Mouse (Mus musculus): ENCODE measurements at regions not wholly inside any gene's neighbourhood (a gene's known extent, or its start where the extent isn't known, plus 50 kb on each side); places are given as distances from the start of the nearest gene placed in this dataset.

GRCm38 (mm10) chr1:34930571-34930970 is 80.8 kb downstream of the Plekhb2 start:
- WGBS (ENCODE audit: insufficient replicate concordance): 81% methylated on average over 11 of the region's 11 CpGs
- DNase-seq (no peak), ATAC-seq (no peak)
- Histone ChIP-seq H3K4me1 (ENCODE audit: insufficient read depth) (no peaks in the 10 kb centered on the region), H3K27ac (ENCODE audit: low read depth) (no peak overlapping the region), H3K4me3 (ENCODE audit: low read depth, low read length) (no peak overlapping the region), H3K27me3 (ENCODE audit: insufficient read depth, low read length) (no peaks in the 10 kb centered on the region), H3K9ac (replicated peaks) (no peak overlapping the region), H3K36me3 (replicated peaks; ENCODE audit: insufficient read depth, low read length) (no peaks in the 10 kb centered on the region), H3K9me3 (ENCODE audit: low read length) (peaks cover 6% of the 10 kb centered on the region), H3K4me2 (ENCODE audit: low read depth, low read length) (no peak overlapping the region)
- TF ChIP-seq EP300 (IDR thresholded peaks at IDR 0.05; ENCODE audit: low read depth): no peak

- Histone ChIP-seq H3K9me3 (ENCODE audit: low read length) (no peaks in the 10 kb centered on the region), H3K4me3 (ENCODE audit: low read depth, low read length) (no peak overlapping the region), H3K27ac (ENCODE audit: low read depth) (no peak overlapping the region), H3K4me2 (ENCODE audit: low read depth, low read length) (no peak overlapping the region), H3K9ac (replicated peaks) (no peak overlapping the region), H3K4me1 (ENCODE audit: insufficient read depth) (no peaks in the 10 kb centered on the region), H3K27me3 (ENCODE audit: insufficient read depth, low read length) (no peaks in the 10 kb centered on the region), H3K36me3 (replicated peaks; ENCODE audit: insufficient read depth, low read length) (no peaks in the 10 kb centered on the region)
- ATAC-seq (no peak), DNase-seq (no peak)
- WGBS (ENCODE audit: insufficient replicate concordance): 67% methylated on average over 1 of the region's 1 CpGs
- TF ChIP-seq CTCF (IDR thresholded peaks at IDR 0.05; ENCODE audit: low read depth): no peak
- no peak for TF ChIP-seq EP300 (IDR thresholded peaks at IDR 0.05; ENCODE audit: low read depth)
Observed at GRCm38 (mm10) chr1:34943196-34943595, 93.4 kb downstream of the Plekhb2 start.

- WGBS (ENCODE audit: insufficient replicate concordance): 64% methylated on average over 19 of the region's 19 CpGs
Observed at GRCm38 (mm10) chr1:34961633-34962507, 112.1 kb downstream of the Plekhb2 start.

GRCm38 (mm10) chr1:34962508-34962885 is 112.7 kb downstream of the Plekhb2 start:
- Histone ChIP-seq H3K4me2 (ENCODE audit: low read depth, low read length) (no peak overlapping the region), H3K4me1 (ENCODE audit: insufficient read depth) (no peaks in the 10 kb centered on the region), H3K27me3 (ENCODE audit: insufficient read depth, low read length) (no peaks in the 10 kb centered on the region), H3K36me3 (replicated peaks; ENCODE audit: insufficient read depth, low read length) (no peaks in the 10 kb centered on the region), H3K27ac (ENCODE audit: low read depth) (no peak overlapping the region), H3K9me3 (ENCODE audit: low read length) (no peaks in the 10 kb centered on the region), H3K4me3 (ENCODE audit: low read depth, low read length) (no peak overlapping the region), H3K9ac (replicated peaks) (no peak overlapping the region)
- DNase-seq (no peak), ATAC-seq (no peak)
- TF ChIP-seq EP300 (IDR thresholded peaks at IDR 0.05; ENCODE audit: low read depth) (no peak), CTCF (IDR thresholded peaks at IDR 0.05; ENCODE audit: low read depth) (no peak)
- 76% methylated on average over 6 of the region's 6 CpGs for WGBS (ENCODE audit: insufficient replicate concordance)

More at GRCm38 (mm10) chr1:34961633-34962507, 112.1 kb downstream of the Plekhb2 start:
- Histone ChIP-seq H3K27me3 (ENCODE audit: insufficient read depth, low read length) (no peaks in the 10 kb centered on the region), H3K4me2 (ENCODE audit: low read depth, low read length) (no peak overlapping the region), H3K4me1 (ENCODE audit: insufficient read depth) (no peaks in the 10 kb centered on the region), H3K36me3 (replicated peaks; ENCODE audit: insufficient read depth, low read length) (no peaks in the 10 kb centered on the region), H3K27ac (ENCODE audit: low read depth) (no peak overlapping the region), H3K9ac (replicated peaks) (no peak overlapping the region), H3K4me3 (ENCODE audit: low read depth, low read length) (no peak overlapping the region), H3K9me3 (ENCODE audit: low read length) (no peaks in the 10 kb centered on the region)
- no peak for DNase-seq
- TF ChIP-seq EP300 (IDR thresholded peaks at IDR 0.05; ENCODE audit: low read depth) (no peak), CTCF (IDR thresholded peaks at IDR 0.05; ENCODE audit: low read depth) (no peak)
- ATAC-seq: no peak

DNA sequence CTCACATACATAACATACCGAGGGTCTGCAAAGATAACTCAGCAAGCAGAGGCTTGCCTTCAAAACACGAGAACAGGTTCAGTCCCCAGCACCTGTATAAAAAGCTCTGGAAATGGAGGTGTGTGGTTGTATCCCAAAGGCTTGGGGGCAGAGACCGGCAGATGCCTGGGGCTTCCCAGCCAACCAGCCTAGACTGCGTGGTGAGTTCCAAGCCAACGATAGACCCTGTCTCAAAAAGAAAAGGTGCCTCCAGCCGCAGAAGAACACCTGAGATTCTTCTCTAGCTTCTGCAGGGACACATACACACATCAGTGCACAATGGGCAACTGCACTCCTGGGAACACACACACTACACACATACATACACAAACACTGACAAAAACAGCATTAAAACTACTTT is 125.0 kb downstream of the Plekhb2 start:
- H3K4me2 ChIP-seq (ENCODE audit: low read depth, low read length): no peak overlapping the region

GRCm38 (mm10) chr1:34978156-34978555 is 128.4 kb downstream of the Plekhb2 start:
- Histone ChIP-seq H3K4me3 (ENCODE audit: low read depth, low read length) (no peak overlapping the region), H3K9me3 (ENCODE audit: low read length) (peaks cover 4% of the 10 kb centered on the region; the same call in 1 of the 2 replicates), H3K36me3 (replicated peaks; ENCODE audit: insufficient read depth, low read length) (no peaks in the 10 kb centered on the region), H3K4me2 (ENCODE audit: low read depth, low read length) (no peak overlapping the region), H3K27ac (ENCODE audit: low read depth) (no peak overlapping the region), H3K4me1 (ENCODE audit: insufficient read depth) (no peaks in the 10 kb centered on the region), H3K27me3 (ENCODE audit: insufficient read depth, low read length) (no peaks in the 10 kb centered on the region), H3K9ac (replicated peaks) (no peak overlapping the region)
- DNase-seq: no peak
- WGBS (ENCODE audit: insufficient replicate concordance): 86% methylated on average over 10 of the region's 10 CpGs
- TF ChIP-seq CTCF (IDR thresholded peaks at IDR 0.05; ENCODE audit: low read depth) (no peak), EP300 (IDR thresholded peaks at IDR 0.05; ENCODE audit: low read depth) (no peak)
- no peak for ATAC-seq

More for the DNA sequence above, 125.0 kb downstream of the Plekhb2 start:
- H3K9me3 ChIP-seq (ENCODE audit: low read length): peaks cover 4% of the 10 kb centered on the region; the same call in 1 of the 2 replicates
- no peaks in the 10 kb centered on the region for H3K4me1 ChIP-seq (ENCODE audit: insufficient read depth)
- no peak overlapping the region for H3K9ac ChIP-seq (replicated peaks)
- TF ChIP-seq CTCF (IDR thresholded peaks at IDR 0.05; ENCODE audit: low read depth): no peak
- TF ChIP-seq EP300 (IDR thresholded peaks at IDR 0.05; ENCODE audit: low read depth): no peak
- no peaks in the 10 kb centered on the region for H3K36me3 ChIP-seq (replicated peaks; ENCODE audit: insufficient read depth, low read length)
- H3K4me3 ChIP-seq (ENCODE audit: low read depth, low read length): no peak overlapping the region
- 72% methylated on average over 6 of the region's 6 CpGs for WGBS (ENCODE audit: insufficient replicate concordance)
- no peaks in the 10 kb centered on the region for H3K27me3 ChIP-seq (ENCODE audit: insufficient read depth, low read length)
- ATAC-seq (no peak), DNase-seq (no peak)
- H3K27ac ChIP-seq (ENCODE audit: low read depth): no peak overlapping the region

Measured in liver, postnatal 0 days (tissue).